Mouse (Mus musculus): ENCODE data around the gene Plod2. TPM values are rescaled to one million over a fixed set of nuclear protein-coding genes. Genes with fewer than 3 reads are reported as not detected.

Gene Plod2
- total and polyA plus RNA-seq, 3 experiments, result not detected

- in situ Hi-C loops (cut with MboI; ENCODE audit: low pct_ligation_motif_present, low pct_unique_long_range_greater_than_20kb, low sequenced_read_pairs) (no loop called here), dilution Hi-C loops (cut with MboI; ENCODE audit: extremely low pct_ligation_motif_present, extremely low pct_unique_long_range_greater_than_20kb, low sequenced_read_pairs) (no loop called here)
- Histone ChIP-seq H3K4me1 (ENCODE audit: control insufficient read depth in 1 of 2, insufficient read depth in 2 of 2) (no peaks in the 10 kb centered on the region), H3K36me3 (replicated peaks in 1 of 2; ENCODE audit: control insufficient read depth in 1 of 2, insufficient read depth in 1 of 2, low read length in 1 of 2) (no peaks in the 10 kb centered on the region), H3K9me3 (replicated peaks; ENCODE audit: low read length) (no peaks in the 10 kb centered on the region), H3K4me3 (replicated peaks in 1 of 3; ENCODE audit: low read depth in 2 of 3, low read length in 2 of 3, poor library complexity in 1 of 3) (no peak overlapping the region), H3K9ac (ENCODE audit: insufficient read depth, low read depth) (no peak overlapping the region), H3K79me2 (replicated peaks; ENCODE audit: control insufficient read depth, extremely low read depth, insufficient read depth, poor library complexity, severe bottlenecking) (no peaks in the 10 kb centered on the region), H3K27me3 (replicated peaks) (no peaks in the 10 kb centered on the region), H3K4me2 (ENCODE audit: insufficient read depth, low read depth, poor library complexity, severe bottlenecking) (no peak overlapping the region), H3K27ac (ENCODE audit: insufficient read depth, low read depth) (no peak overlapping the region)
- DNase-seq (ENCODE audit: extremely low read depth), result no peak
- no peak for TF ChIP-seq JUND (conservative IDR thresholded peaks at IDR 0.05; ENCODE audit: low read depth, low read length)
- no peak for TF ChIP-seq MAFK (IDR thresholded peaks at IDR 0.05; ENCODE audit: insufficient replicate concordance, low read length)
- TF ChIP-seq JUN (IDR thresholded peaks at IDR 0.05; ENCODE audit: insufficient read depth, low read depth, low read length), result no peak
- TF ChIP-seq PAX5 (IDR thresholded peaks at IDR 0.05; ENCODE audit: low read length), result no peak
- TF ChIP-seq CHD2 (IDR thresholded peaks at IDR 0.05; ENCODE audit: low read length), result no peak
- no peak for TF ChIP-seq GABPA (IDR thresholded peaks at IDR 0.05; ENCODE audit: insufficient replicate concordance, low read depth, low read length)
- no peak for TF ChIP-seq MAZ (IDR thresholded peaks at IDR 0.05; ENCODE audit: low read depth, low read length)
- TF ChIP-seq IRF4 (IDR thresholded peaks at IDR 0.05; ENCODE audit: low read depth, low read length), result no peak
- TF ChIP-seq ELF1 (IDR thresholded peaks at IDR 0.05; ENCODE audit: low read depth, low read length), result no peak
- TF ChIP-seq CTCF (conservative IDR thresholded peaks at IDR 0.05 in 1 of 2, IDR thresholded peaks at IDR 0.05 in 1 of 2; ENCODE audit: low read depth in 2 of 2, low read length in 2 of 2), result no peak
- no peak for TF ChIP-seq USF1 (IDR thresholded peaks at IDR 0.05; ENCODE audit: low read depth, low read length)
- no peak for TF ChIP-seq SMC3 (IDR thresholded peaks at IDR 0.05; ENCODE audit: low read depth, low read length)
- TF ChIP-seq POLR2AphosphoS2 (IDR thresholded peaks at IDR 0.05; ENCODE audit: low read depth, low read length), result no peak
- no peak for TF ChIP-seq NRF1 (IDR thresholded peaks at IDR 0.05; ENCODE audit: low read depth, low read length)
Observed at GRCm38 (mm10) chr9:92563306-92563705, 21.3 kb downstream of the Plod2 start.

GRCm38 (mm10) chr9:92564391-92564790 is 22.4 kb downstream of the Plod2 start:
- in situ Hi-C loops (cut with MboI; ENCODE audit: low pct_ligation_motif_present, low pct_unique_long_range_greater_than_20kb, low sequenced_read_pairs) (no loop called here), dilution Hi-C loops (cut with MboI; ENCODE audit: extremely low pct_ligation_motif_present, extremely low pct_unique_long_range_greater_than_20kb, low sequenced_read_pairs) (no loop called here)
- Histone ChIP-seq H3K9me3 (replicated peaks; ENCODE audit: low read length) (no peaks in the 10 kb centered on the region), H3K4me2 (ENCODE audit: insufficient read depth, low read depth, poor library complexity, severe bottlenecking) (no peak overlapping the region), H3K4me3 (replicated peaks in 1 of 3; ENCODE audit: low read depth in 2 of 3, low read length in 2 of 3, poor library complexity in 1 of 3) (no peak overlapping the region), H3K36me3 (replicated peaks in 1 of 2; ENCODE audit: control insufficient read depth in 1 of 2, insufficient read depth in 1 of 2, low read length in 1 of 2) (no peaks in the 10 kb centered on the region), H3K27ac (ENCODE audit: insufficient read depth, low read depth) (no peak overlapping the region), H3K79me2 (replicated peaks; ENCODE audit: control insufficient read depth, extremely low read depth, insufficient read depth, poor library complexity, severe bottlenecking) (no peaks in the 10 kb centered on the region), H3K4me1 (ENCODE audit: control insufficient read depth in 1 of 2, insufficient read depth in 2 of 2) (no peaks in the 10 kb centered on the region), H3K27me3 (replicated peaks) (no peaks in the 10 kb centered on the region), H3K9ac (ENCODE audit: insufficient read depth, low read depth) (no peak overlapping the region)
- TF ChIP-seq CTCF (conservative IDR thresholded peaks at IDR 0.05 in 1 of 2, IDR thresholded peaks at IDR 0.05 in 1 of 2; ENCODE audit: low read depth in 2 of 2, low read length in 2 of 2) (no peak), IRF4 (IDR thresholded peaks at IDR 0.05; ENCODE audit: low read depth, low read length) (no peak), SIN3A (IDR thresholded peaks at IDR 0.05; ENCODE audit: low read length) (no peak), UBTF (IDR thresholded peaks at IDR 0.05; ENCODE audit: low read depth, low read length) (no peak), RAD21 (IDR thresholded peaks at IDR 0.05; ENCODE audit: low read depth, low read length) (no peak)
- no peak for DNase-seq (ENCODE audit: extremely low read depth)

All from CH12.LX (cell line).